Mouse (Mus musculus) liver, embryonic 14.5 days (tissue): ENCODE results near the gene Cst6.

Experiments used
- CTCF ChIP-seq: IDR thresholded peaks from 2 replicates; pipeline ENCODE4 v1.5.1; 2016; ENCODE audit warnings: antibody characterized with exemption, low read depth, control low read depth
- EP300 ChIP-seq: IDR thresholded peaks from 2 replicates; pipeline ENCODE4 v1.6.1; 2016; ENCODE audit warnings: antibody characterized with exemption, low read depth

DNA sequence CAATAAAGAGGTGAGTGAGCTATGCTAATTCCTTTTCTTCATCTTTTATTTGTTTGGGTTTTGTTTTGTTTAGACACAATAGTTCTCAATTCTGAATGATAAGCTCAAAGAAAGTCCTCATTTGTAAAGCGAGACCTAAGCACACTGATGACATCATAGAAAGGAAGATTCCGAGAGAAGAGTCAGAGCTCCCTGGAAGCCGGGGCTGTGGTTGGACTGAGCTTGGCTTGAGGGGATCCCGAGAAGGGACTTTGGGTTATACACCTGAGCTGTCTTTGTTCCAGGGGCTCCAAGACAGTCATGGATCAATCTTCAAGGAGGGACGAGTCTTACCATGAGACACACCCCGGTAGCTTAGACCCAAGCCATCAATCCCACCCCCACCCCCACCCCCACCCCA is 13.9 kb downstream of the Cst6 start, which contains the start of gene Catsper1:
- TF ChIP-seq CTCF (no peak), EP300 (no peak)
